Mouse (Mus musculus): ENCODE results near the gene St8sia4. TPM values are rescaled to one million over a fixed set of nuclear protein-coding genes. Genes with fewer than 3 reads are reported as not detected.
"Not testable (repeated sequence)": the region's sequence is repeated elsewhere in the genome, so short reads cannot be mapped to it uniquely, and the experiment has no call there.

Gene St8sia4
- polyA plus RNA-seq, 1 experiment = 6.8 TPM

DNA sequence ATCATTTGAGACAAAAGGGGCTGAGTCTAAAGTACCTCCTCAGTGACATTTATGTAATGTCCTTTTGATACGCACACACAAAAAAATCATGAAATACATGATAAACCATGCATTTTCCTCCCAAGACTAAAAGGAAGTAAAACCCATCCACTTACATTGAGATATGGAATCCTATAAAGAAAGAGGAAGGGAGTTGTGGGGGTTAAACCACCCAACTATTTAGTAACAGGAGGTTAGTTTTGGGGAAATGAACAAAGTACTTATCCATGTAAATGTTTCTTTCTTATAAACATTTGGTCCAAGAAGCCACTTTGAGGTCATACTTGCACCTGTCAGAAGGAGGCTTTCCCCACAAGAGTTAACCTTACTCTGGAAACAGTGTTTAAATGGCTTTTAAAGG lies 69.3 kb downstream of the St8sia4 start:
- no peak for DNase-seq (ENCODE audit: extremely low spot score in 1 of 2, low spot score in 1 of 2)

DNA sequence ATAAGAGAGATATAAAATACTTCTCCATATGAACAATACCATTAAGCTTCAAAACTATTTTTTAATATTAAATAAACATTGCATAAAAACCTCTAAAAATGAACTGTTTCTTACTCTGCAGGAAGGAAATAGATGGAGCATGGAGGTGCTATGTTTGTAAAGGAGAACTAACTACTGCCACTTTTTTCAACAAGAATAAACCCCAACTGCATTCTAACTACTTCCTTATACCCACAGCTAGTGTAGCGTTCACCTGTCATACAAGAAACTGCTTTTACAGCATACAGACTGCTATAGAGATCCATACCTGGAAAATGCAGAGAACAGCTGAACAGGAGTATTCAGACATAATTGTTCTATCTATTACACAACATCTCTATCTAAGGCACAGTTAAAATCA lies 70.5 kb downstream of the St8sia4 start:
- no peak for DNase-seq (ENCODE audit: extremely low spot score in 1 of 2, low spot score in 1 of 2)

DNA sequence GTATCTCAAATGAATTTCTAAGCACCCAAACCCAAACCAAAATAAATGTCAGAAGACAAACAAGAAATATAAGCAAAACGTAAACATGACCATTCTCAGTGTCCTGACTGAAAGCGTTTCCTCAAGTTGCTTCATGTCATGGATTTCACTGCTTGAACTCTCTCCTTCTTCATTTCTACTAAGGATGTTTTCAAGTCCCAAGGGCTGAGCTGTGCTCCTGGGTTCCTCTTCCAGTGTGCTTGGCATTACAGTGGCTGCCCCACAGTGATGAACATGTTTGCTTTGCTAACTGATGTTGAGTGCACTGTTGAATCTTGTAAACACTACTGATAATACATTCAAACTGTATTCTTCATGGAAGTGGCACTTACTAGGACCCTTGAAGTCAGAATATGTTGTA lies 76.3 kb downstream of the St8sia4 start:
- DNase-seq (ENCODE audit: extremely low spot score in 1 of 2, low spot score in 1 of 2) = no peak

DNA sequence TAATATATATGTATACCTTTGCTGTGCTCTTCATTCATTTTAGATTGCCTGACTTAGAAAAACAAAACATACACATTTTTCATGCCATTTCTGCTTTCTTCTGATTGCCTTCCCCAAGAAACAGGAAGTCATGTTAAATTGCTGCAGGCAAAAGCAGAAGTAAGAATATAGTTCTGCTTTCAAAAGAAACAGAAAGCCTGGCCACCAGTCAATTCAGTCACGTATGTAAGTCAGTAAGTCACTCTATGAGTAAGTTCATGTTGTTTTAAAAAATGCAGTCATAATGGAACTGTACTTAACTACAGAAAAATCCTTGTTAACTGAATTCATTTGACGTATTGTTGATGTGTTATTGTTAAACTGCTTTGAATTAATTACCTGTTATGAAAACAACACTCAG lies 77.3 kb downstream of the St8sia4 start:
- no peak for DNase-seq (ENCODE audit: extremely low spot score in 1 of 2, low spot score in 1 of 2)

DNA sequence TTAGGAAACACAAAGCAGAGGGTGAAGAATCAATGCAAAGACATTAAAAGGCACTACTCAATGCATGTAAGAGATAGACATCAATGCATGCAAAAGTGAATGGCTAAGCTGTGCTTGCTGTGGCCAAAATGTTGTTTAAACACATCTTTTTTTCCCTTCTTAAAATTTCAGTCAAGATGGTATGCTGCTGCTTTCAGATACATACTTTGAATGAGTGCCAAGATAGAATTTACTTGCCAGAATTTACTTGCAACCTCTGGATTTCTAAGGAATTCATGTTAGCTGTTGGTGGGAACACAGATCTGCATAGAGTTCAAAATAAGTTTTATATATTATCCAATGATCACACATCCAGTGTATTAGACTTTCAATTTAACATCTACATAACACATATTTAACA lies 77.9 kb downstream of the St8sia4 start:
- DNase-seq (ENCODE audit: extremely low spot score in 1 of 2, low spot score in 1 of 2) = no peak

DNA sequence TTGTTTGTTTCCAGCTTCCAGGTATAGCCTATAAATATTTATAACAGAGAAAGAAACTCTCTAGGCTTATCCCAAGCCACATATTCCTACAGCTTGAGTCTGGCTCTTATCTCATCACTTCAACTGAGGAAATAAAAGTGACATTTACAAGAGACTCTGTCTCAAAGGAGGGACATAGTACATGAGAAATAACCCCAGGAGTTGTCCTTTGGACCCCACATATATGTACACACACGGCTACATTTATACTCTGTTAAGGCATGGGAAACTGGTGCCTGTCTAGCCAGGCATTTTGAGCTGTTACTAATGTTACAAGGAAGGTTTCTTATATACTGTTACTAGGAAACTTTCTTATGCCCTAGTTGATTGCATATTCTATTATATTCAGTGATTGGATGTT lies 84.1 kb downstream of the St8sia4 start:
- DNase-seq (ENCODE audit: extremely low spot score in 1 of 2, low spot score in 1 of 2) = no peak

DNA sequence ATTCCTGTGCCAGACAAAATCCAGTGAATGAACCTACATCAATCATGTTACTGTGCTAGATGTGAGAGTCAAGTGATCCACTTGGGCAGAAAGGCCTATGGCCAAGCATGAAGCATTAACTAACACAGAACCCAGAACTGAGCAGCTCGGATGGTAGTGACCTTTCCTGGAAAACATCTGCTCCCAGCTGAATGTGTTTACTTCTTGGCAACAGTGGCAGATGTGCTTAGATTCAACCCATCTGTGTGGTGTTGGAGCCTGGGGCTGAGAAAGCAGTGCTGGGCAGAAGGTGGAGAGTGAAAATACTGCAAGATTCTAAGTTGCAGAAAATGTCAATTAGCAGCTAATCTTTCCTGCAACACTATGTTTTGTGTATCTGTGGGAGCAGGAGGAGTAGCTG lies 85.1 kb downstream of the St8sia4 start:
- DNase-seq (ENCODE audit: extremely low spot score in 1 of 2, low spot score in 1 of 2) = no peak

DNA sequence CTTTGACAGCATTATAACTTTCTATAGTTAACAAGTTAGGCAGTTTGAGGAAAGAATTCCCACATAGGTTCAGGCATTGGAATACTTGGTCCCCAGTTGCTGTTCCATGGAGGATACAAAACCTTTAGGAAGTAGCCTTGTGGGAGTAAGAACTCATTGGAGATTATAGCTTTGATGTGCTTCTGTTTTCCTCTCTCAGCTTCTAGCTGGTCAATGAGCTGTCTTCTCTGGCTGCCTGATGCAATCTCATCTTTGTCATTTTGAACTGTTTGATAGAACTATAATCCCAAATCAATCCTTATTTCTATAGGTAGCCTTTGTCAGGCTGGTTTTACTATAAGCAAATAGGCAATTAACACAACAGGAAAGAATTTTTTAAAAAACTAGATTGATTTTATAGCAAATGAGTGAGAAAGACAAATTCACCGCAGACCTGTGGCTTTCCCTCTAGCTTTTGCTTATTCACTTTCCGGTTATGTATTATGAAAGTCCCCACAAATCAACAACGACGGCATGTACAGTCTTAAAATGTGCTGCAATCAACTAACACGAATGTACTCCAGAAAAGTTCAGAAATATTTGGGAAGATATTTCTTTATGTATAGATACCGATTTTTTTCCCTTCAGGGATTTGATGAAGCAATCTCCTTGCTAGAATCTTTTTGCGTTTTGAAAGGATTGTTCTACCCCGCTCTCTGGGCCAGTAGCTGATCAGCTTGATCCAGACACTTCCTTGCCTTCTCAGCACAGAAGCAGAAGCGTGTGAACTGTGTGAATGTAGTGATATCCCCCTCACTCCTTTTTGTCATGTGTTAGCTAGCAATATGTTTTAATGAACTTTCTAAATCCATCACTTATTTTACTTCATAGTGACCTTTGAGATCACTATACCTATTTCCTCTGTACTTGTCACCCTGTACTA lies 94.5 kb downstream of the St8sia4 start:
- no peak for DNase-seq (ENCODE audit: extremely low spot score in 1 of 2, low spot score in 1 of 2)

DNA sequence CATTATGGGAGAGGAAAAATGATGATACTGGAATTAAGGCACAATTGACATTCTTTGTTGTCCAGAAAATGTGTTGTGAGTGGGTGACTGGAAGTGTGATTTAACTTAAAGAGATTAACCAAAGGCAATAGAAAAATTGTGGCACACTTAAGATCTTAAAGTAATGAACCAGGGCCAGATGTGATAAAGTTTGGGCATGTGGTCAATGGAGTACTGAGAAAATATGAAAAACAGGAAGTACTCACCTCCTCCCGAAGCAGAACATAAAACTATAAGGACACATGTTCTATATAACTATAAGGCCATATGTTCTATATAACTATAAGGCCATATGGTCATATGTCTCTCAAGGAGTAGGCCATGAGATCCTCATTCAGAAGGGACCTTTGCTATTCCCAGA lies 96.3 kb downstream of the St8sia4 start:
- DNase-seq (ENCODE audit: extremely low spot score in 1 of 2, low spot score in 1 of 2) = no peak

DNA sequence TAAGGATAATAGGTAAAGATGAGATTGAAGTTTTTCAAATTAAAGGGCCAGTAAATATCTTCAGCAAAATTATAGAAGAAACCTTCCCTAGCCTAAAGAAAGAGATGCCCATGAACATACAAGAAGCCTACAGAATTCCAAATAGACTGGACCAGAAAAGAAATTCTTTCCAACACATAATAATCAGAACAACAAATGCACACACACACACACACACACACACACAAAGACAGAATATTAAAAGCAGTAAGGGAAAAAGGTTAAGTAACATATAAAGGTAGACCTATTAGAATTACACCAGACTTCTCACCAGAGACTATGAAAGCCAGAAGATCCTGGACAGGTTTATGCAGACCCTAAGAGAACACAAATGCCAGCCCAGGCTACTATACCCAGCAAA lies 112.8 kb downstream of the St8sia4 start:
- DNase-seq (ENCODE audit: extremely low spot score in 1 of 2, low spot score in 1 of 2) = not testable (repeated sequence)

DNA sequence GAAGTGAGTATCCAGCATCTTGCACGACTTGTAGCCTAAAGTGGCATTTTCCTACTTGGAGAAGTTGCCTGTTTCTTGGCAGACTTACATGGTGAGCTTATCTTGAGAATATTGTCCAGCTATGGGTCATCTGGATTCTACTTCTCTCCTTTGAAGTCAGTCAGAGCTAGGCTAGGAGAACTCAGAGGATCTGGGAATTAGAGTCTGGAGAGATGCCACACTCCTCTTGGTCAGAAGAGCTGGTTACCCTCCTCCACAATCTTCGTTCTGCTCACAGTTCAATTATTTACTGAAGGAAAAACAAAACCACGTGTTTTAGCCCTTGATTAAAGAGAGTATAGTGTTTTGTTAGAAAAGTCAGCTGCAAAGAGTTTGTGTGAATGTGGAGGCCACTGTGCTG lies 125.9 kb downstream of the St8sia4 start:
- DNase-seq (ENCODE audit: extremely low spot score in 1 of 2, low spot score in 1 of 2) = no peak

Data from frontal cortex, adult 2 months (tissue).